Mouse (Mus musculus): ENCODE measurements around the gene Ctcfl.

Ctcfl gene

GRCm38 (mm10) chr2:173119023-173119944 is at the start of gene Ctcfl:
TSS of gene Ctcfl (minus strand) at chr2:173119525.
- DNase-seq (ENCODE audit: low spot score), result no peak

GRCm38 (mm10) chr2:173168411-173168851 is 49.1 kb upstream of the Ctcfl start:
- DNase-seq (ENCODE audit: low spot score), result no peak

- DNase-seq (ENCODE audit: low spot score), result no peak
Observed at GRCm38 (mm10) chr2:173165357-173165756, 46.0 kb upstream of the Ctcfl start.

GRCm38 (mm10) chr2:173164946-173165345 is 45.6 kb upstream of the Ctcfl start:
- no peak for DNase-seq (ENCODE audit: low spot score)

- peak; percentile 42 for DNase-seq (ENCODE audit: low spot score)
Observed at GRCm38 (mm10) chr2:173164358-173164757, 45.0 kb upstream of the Ctcfl start.

GRCm38 (mm10) chr2:173163380-173163779 is 44.1 kb upstream of the Ctcfl start:
- no peak for DNase-seq (ENCODE audit: low spot score)

- DNase-seq (ENCODE audit: low spot score), result peak; percentile 63
Observed at GRCm38 (mm10) chr2:173159354-173160311, 40.3 kb upstream of the Ctcfl start.

- no peak for DNase-seq (ENCODE audit: low spot score)
Observed at GRCm38 (mm10) chr2:173158390-173159055, 39.2 kb upstream of the Ctcfl start.

GRCm38 (mm10) chr2:173157871-173158270 is 38.5 kb upstream of the Ctcfl start:
- no peak for DNase-seq (ENCODE audit: low spot score)

- no peak for DNase-seq (ENCODE audit: low spot score)
Observed at GRCm38 (mm10) chr2:173157376-173157775, 38.1 kb upstream of the Ctcfl start.

- no peak for DNase-seq (ENCODE audit: low spot score)
Observed at GRCm38 (mm10) chr2:173156923-173157322, 37.6 kb upstream of the Ctcfl start.

- no peak for DNase-seq (ENCODE audit: low spot score)
Observed at GRCm38 (mm10) chr2:173155907-173156306, 36.6 kb upstream of the Ctcfl start.

- no peak for DNase-seq (ENCODE audit: low spot score)
Observed at GRCm38 (mm10) chr2:173154962-173155361, 35.6 kb upstream of the Ctcfl start.

GRCm38 (mm10) chr2:173154513-173154912 is 35.2 kb upstream of the Ctcfl start:
- no peak for DNase-seq (ENCODE audit: low spot score)

- no peak for DNase-seq (ENCODE audit: low spot score)
Observed at GRCm38 (mm10) chr2:173153266-173153665, 33.9 kb upstream of the Ctcfl start.

- DNase-seq (ENCODE audit: low spot score), result peak; percentile 60
Observed at GRCm38 (mm10) chr2:173152436-173153151, 33.3 kb upstream of the Ctcfl start, which contains the start of gene Pck1. TSS of gene Pck1 (plus strand) at chr2:173153048.

- peak; percentile 95 for DNase-seq (ENCODE audit: low spot score)
Observed at GRCm38 (mm10) chr2:173151784-173152284, 32.5 kb upstream of the Ctcfl start.

- DNase-seq (ENCODE audit: low spot score), result peak; percentile 80
Observed at GRCm38 (mm10) chr2:173151352-173151751, 32.0 kb upstream of the Ctcfl start.

- DNase-seq (ENCODE audit: low spot score), result no peak
Observed at GRCm38 (mm10) chr2:173148001-173148400, 28.7 kb upstream of the Ctcfl start.

- DNase-seq (ENCODE audit: low spot score), result no peak
Observed at GRCm38 (mm10) chr2:173146728-173147127, 27.4 kb upstream of the Ctcfl start.

- DNase-seq (ENCODE audit: low spot score), result no peak
Observed at GRCm38 (mm10) chr2:173145808-173146207, 26.5 kb upstream of the Ctcfl start.
